Mouse (Mus musculus) forebrain, embryonic 12.5 days (tissue): Measurements from ENCODE around the gene Ddx58. TPM values are rescaled to one million over a fixed set of nuclear protein-coding genes. Genes with fewer than 3 reads are reported as not detected.

ENCODE experiments used
- ATAC-seq: fragments of 200-750 bp; cut with Nextera tagmentation; 2 replicates; pipeline ENCODE4 v1.8.0; 2017; ENCODE audit warnings: moderate TSS enrichment; ENCODE audit not compliant: low FRiP score
- H3K27ac ChIP-seq: fragments of 300-500 bp; sonication (generic); 2 replicates; pipeline ENCODE4 v1.5.1; 2016; ENCODE audit warnings: mild to moderate bottlenecking
- H3K27me3 ChIP-seq: fragments of 300-500 bp; sonication (generic); 2 replicates; pipeline ENCODE4 v1.6.1; 2016; ENCODE audit warnings: mild to moderate bottlenecking
- H3K36me3 ChIP-seq: fragments of 300-500 bp; sonication (generic); replicated peaks from 2 replicates; pipeline ENCODE4 v1.6.1; 2016; ENCODE audit warnings: mild to moderate bottlenecking
- H3K4me1 ChIP-seq: fragments of 300-500 bp; sonication (generic); 2 replicates; pipeline ENCODE4 v1.6.1; 2016
- H3K4me2 ChIP-seq: fragments of 300-500 bp; sonication (generic); 2 replicates; pipeline ENCODE4 v1.6.1; 2016; ENCODE audit warnings: mild to moderate bottlenecking, moderate library complexity
- H3K4me3 ChIP-seq: fragments of 300-500 bp; sonication (generic); replicated peaks from 2 replicates; pipeline ENCODE4 v1.5.1; 2016; ENCODE audit warnings: mild to moderate bottlenecking
- H3K9ac ChIP-seq: fragments of 300-500 bp; sonication (generic); 2 replicates; pipeline ENCODE4 v1.6.1; 2016; ENCODE audit warnings: mild to moderate bottlenecking
- H3K9me3 ChIP-seq: fragments of 300-500 bp; sonication (generic); 2 replicates; pipeline ENCODE4 v1.6.1; 2016
- WGBS: fragments of 180-500 bp; shearing (Covaris S2); methylation state at CpG from one replicate; pipeline ENCODE4 v1.1.7; 2016; 5-methylcytosine and 5-hydroxymethylcytosine counted together
- polyA plus RNA-seq: library from polyadenylated mRNA; unstranded; fragments of >200 nt; fragmentation: Nextera tagmentation; extraction: Ambion mirVana; gene quantifications from 2 replicates; pipeline ENCODE4 v1.2.1, GENCODE M21; 2016

Ddx58 gene
- polyA plus RNA-seq, 1 experiment from 2014 or later, result 2.7 TPM

- Histone ChIP-seq H3K27me3 (no peaks in the 10 kb centered on the region), H3K9ac (no peak overlapping the region)
- WGBS, result 93% methylated on average over 7 of the region's 7 CpGs
Observed at GRCm38 (mm10) chr4:40227886-40228285, 11.7 kb downstream of the Ddx58 start.

GRCm38 (mm10) chr4:40227131-40227530 is 12.5 kb downstream of the Ddx58 start:
- no peaks in the 10 kb centered on the region for H3K27me3 ChIP-seq
- H3K4me1 ChIP-seq, result no peaks in the 10 kb centered on the region
- ATAC-seq, result no peak
- no peak overlapping the region for H3K4me2 ChIP-seq
- H3K27ac ChIP-seq, result no peak overlapping the region
- 92% methylated on average over 11 of the region's 11 CpGs for WGBS
- H3K9ac ChIP-seq, result no peak overlapping the region
- H3K36me3 ChIP-seq, result no peaks in the 10 kb centered on the region
- no peaks in the 10 kb centered on the region for H3K9me3 ChIP-seq
- no peak overlapping the region for H3K4me3 ChIP-seq

More at GRCm38 (mm10) chr4:40227886-40228285, 11.7 kb downstream of the Ddx58 start:
- no peak overlapping the region for H3K27ac ChIP-seq
- no peaks in the 10 kb centered on the region for H3K9me3 ChIP-seq
- ATAC-seq, result no peak
- H3K4me3 ChIP-seq, result no peak overlapping the region
- H3K4me1 ChIP-seq, result no peaks in the 10 kb centered on the region
- no peaks in the 10 kb centered on the region for H3K36me3 ChIP-seq
- no peak overlapping the region for H3K4me2 ChIP-seq

- no peak overlapping the region for H3K4me3 ChIP-seq
- no peaks in the 10 kb centered on the region for H3K4me1 ChIP-seq
- no peaks in the 10 kb centered on the region for H3K27me3 ChIP-seq
- no peaks in the 10 kb centered on the region for H3K36me3 ChIP-seq
- no peak overlapping the region for H3K9ac ChIP-seq
- no peak for ATAC-seq
- no peak overlapping the region for H3K27ac ChIP-seq
- H3K9me3 ChIP-seq, result no peaks in the 10 kb centered on the region
- WGBS, result 75% methylated on average over 5 of the region's 5 CpGs
- no peak overlapping the region for H3K4me2 ChIP-seq
Observed at GRCm38 (mm10) chr4:40226095-40226494, 13.5 kb downstream of the Ddx58 start.

- Histone ChIP-seq H3K4me3 (no peak overlapping the region), H3K9me3 (no peaks in the 10 kb centered on the region), H3K4me2 (no peak overlapping the region), H3K36me3 (no peaks in the 10 kb centered on the region), H3K27me3 (no peaks in the 10 kb centered on the region), H3K9ac (no peak overlapping the region), H3K27ac (no peak overlapping the region), H3K4me1 (peaks cover 4% of the 10 kb centered on the region; the same call in 1 of the 2 replicates)
- WGBS, result 45% methylated on average over 21 of the region's 21 CpGs
- no peak for ATAC-seq
Observed at GRCm38 (mm10) chr4:40221876-40222585, 17.6 kb downstream of the Ddx58 start.

GRCm38 (mm10) chr4:40221004-40221760 is 18.4 kb downstream of the Ddx58 start:
- 48% methylated on average over 14 of the region's 14 CpGs for WGBS
- ATAC-seq, result no peak
- H3K9me3 ChIP-seq, result no peaks in the 10 kb centered on the region
- H3K36me3 ChIP-seq, result no peaks in the 10 kb centered on the region
- H3K4me1 ChIP-seq, result peaks cover 4% of the 10 kb centered on the region; the same call in 1 of the 2 replicates
- H3K27me3 ChIP-seq, result no peaks in the 10 kb centered on the region
- peak overlapping the region; percentile 26 for H3K4me2 ChIP-seq
- H3K27ac ChIP-seq, result no peak overlapping the region
- no peak overlapping the region for H3K4me3 ChIP-seq
- H3K9ac ChIP-seq, result no peak overlapping the region

GRCm38 (mm10) chr4:40220437-40220836 is 19.2 kb downstream of the Ddx58 start:
- 19% methylated on average over 12 of the region's 12 CpGs for WGBS
- Histone ChIP-seq H3K36me3 (no peaks in the 10 kb centered on the region), H3K4me3 (no peak overlapping the region), H3K4me2 (peak overlapping the region; percentile 26), H3K27ac (no peak overlapping the region), H3K4me1 (peaks cover 4% of the 10 kb centered on the region; the same call in 1 of the 2 replicates), H3K9me3 (no peaks in the 10 kb centered on the region), H3K27me3 (no peaks in the 10 kb centered on the region), H3K9ac (no peak overlapping the region)
- no peak for ATAC-seq

GRCm38 (mm10) chr4:40218382-40218781 is 21.2 kb downstream of the Ddx58 start:
- Histone ChIP-seq H3K9ac (no peak overlapping the region), H3K27me3 (no peaks in the 10 kb centered on the region), H3K4me1 (peaks cover 4% of the 10 kb centered on the region; the same call in 1 of the 2 replicates), H3K27ac (no peak overlapping the region), H3K4me3 (no peak overlapping the region), H3K36me3 (no peaks in the 10 kb centered on the region), H3K4me2 (no peak overlapping the region), H3K9me3 (no peaks in the 10 kb centered on the region)
- WGBS, result 74% methylated on average over 7 of the region's 7 CpGs
- no peak for ATAC-seq

GRCm38 (mm10) chr4:40217910-40218309 is 21.7 kb downstream of the Ddx58 start:
- Histone ChIP-seq H3K27ac (no peak overlapping the region), H3K27me3 (no peaks in the 10 kb centered on the region), H3K4me3 (no peak overlapping the region), H3K4me1 (peaks cover 4% of the 10 kb centered on the region; the same call in 1 of the 2 replicates), H3K9ac (no peak overlapping the region), H3K4me2 (no peak overlapping the region), H3K9me3 (no peaks in the 10 kb centered on the region), H3K36me3 (no peaks in the 10 kb centered on the region)
- WGBS, result 55% methylated on average over 3 of the region's 3 CpGs
- ATAC-seq, result no peak

GRCm38 (mm10) chr4:40212177-40212576 is 27.5 kb downstream of the Ddx58 start:
- Histone ChIP-seq H3K9ac (no peak overlapping the region), H3K27me3 (no peaks in the 10 kb centered on the region), H3K36me3 (no peaks in the 10 kb centered on the region), H3K4me3 (no peak overlapping the region), H3K9me3 (no peaks in the 10 kb centered on the region), H3K4me1 (no peaks in the 10 kb centered on the region), H3K27ac (no peak overlapping the region), H3K4me2 (no peak overlapping the region)
- 92% methylated on average over 5 of the region's 6 CpGs for WGBS
- ATAC-seq, result no peak

- 32% methylated on average over 5 of the region's 5 CpGs for WGBS
- 0 out of 2 replicates have a peak, but pooled peaks have one; percentile 9 for ATAC-seq
- Histone ChIP-seq H3K9me3 (no peaks in the 10 kb centered on the region), H3K27ac (no peak overlapping the region), H3K9ac (no peak overlapping the region), H3K36me3 (0 out of 2 replicates have a peak, but pooled peaks cover 3% of the 10 kb centered on the region), H3K4me1 (no peaks in the 10 kb centered on the region), H3K4me3 (no peak overlapping the region), H3K27me3 (no peaks in the 10 kb centered on the region), H3K4me2 (no peak overlapping the region)
Observed at GRCm38 (mm10) chr4:40207701-40208100, 31.9 kb downstream of the Ddx58 start.

GRCm38 (mm10) chr4:40205231-40205903 is 34.3 kb downstream of the Ddx58 start:
- no peaks in the 10 kb centered on the region for H3K9me3 ChIP-seq
- H3K4me2 ChIP-seq, result no peak overlapping the region
- H3K9ac ChIP-seq, result no peak overlapping the region
- ATAC-seq, result no peak
- peaks cover 7% of the 10 kb centered on the region; the same call in 1 of the 2 replicates for H3K36me3 ChIP-seq
- no peak overlapping the region for H3K27ac ChIP-seq
- H3K4me3 ChIP-seq, result no peak overlapping the region
- no peaks in the 10 kb centered on the region for H3K4me1 ChIP-seq
- no peaks in the 10 kb centered on the region for H3K27me3 ChIP-seq
- 94% methylated on average over 22 of the region's 22 CpGs for WGBS

GRCm38 (mm10) chr4:40204374-40204773 is 35.3 kb downstream of the Ddx58 start:
- 87% methylated on average over 3 of the region's 3 CpGs for WGBS

More at GRCm38 (mm10) chr4:40204374-40204773, 35.3 kb downstream of the Ddx58 start:
- no peak for ATAC-seq
- Histone ChIP-seq H3K9ac (no peak overlapping the region), H3K4me2 (no peak overlapping the region), H3K4me1 (no peaks in the 10 kb centered on the region), H3K27me3 (no peaks in the 10 kb centered on the region), H3K36me3 (peaks cover 9% of the 10 kb centered on the region), H3K4me3 (no peak overlapping the region), H3K9me3 (no peaks in the 10 kb centered on the region), H3K27ac (no peak overlapping the region)
